Mouse (Mus musculus) mesoderm, embryonic 11.5 days (tissue): ENCODE results near the gene Gns.
A peak's percentile ranks its signal among the peaks of the same experiment; 100 is the strongest.
"Not testable (repeated sequence)": the region's sequence is repeated elsewhere in the genome, so short reads cannot be mapped to it uniquely, and the experiment has no call there.

Source experiments
- DNase-seq: peaks from one replicate; pipeline ENCODE4 v3.0.0-alpha.2; 2012; ENCODE audit warnings: low read depth, low spot score

Gene Gns

GRCm38 (mm10) chr10:121364801-121365564 is at the start of gene Gns:
TSS of gene Gns (plus strand) at chr10:121365090.
- DNase-seq = peak; percentile 90

- DNase-seq = no peak
Measured at GRCm38 (mm10) chr10:121315321-121316283, 49.3 kb upstream of the Gns start.

- DNase-seq = no peak
Measured at GRCm38 (mm10) chr10:121316361-121316760, 48.5 kb upstream of the Gns start.

DNA sequence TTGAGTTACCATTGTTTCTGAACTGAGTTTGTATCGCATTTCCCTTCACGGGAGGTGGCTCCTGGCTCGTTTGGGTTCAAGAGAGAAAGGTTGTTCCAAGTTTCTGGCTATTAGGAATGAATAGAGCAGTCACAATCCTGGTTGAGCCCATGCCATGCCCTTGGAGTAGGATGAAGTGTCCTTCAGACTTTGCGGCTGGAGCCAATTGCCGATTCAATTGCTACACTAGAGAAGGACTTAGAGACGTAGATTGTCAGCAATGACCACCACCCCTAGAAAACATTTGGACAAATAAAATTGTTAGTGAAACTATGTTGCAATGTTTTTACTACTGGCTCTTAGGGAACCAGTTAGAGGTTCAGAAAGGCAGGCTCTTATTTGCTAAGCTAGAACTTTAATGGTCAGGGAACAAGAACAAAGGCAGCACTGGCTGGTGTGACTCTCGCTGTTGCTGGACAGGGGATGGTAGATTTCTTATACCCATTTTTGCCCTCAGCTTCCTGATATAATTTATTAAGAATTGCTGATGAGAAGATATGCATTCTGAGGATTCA is 46.4 kb upstream of the Gns start:
- DNase-seq = no peak

- DNase-seq = no peak
Measured at GRCm38 (mm10) chr10:121323493-121323892, 41.4 kb upstream of the Gns start.

- no peak for DNase-seq
Measured at GRCm38 (mm10) chr10:121326167-121326566, 38.7 kb upstream of the Gns start.

DNA sequence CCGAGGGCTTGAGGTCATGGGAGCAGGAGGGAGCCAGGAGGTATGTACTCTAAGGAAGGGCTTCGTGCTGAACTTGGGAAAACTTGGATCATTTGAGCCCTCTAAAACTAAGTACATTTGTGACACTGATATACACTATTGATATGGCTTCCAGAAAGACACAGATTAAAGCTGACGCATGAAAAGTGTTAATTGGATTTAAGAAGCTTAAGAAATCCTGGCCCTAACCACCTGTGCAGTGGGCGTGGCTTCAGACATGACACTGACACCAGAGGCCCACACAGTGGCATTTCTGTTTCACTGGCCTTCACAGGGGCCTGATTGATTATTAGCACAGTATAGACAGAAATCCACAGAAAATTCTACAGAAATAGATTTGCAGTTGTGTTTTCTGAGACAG is 35.3 kb upstream of the Gns start:
- no peak for DNase-seq

GRCm38 (mm10) chr10:121330940-121331339 is 34.0 kb upstream of the Gns start:
- peak; percentile 67 for DNase-seq

DNA sequence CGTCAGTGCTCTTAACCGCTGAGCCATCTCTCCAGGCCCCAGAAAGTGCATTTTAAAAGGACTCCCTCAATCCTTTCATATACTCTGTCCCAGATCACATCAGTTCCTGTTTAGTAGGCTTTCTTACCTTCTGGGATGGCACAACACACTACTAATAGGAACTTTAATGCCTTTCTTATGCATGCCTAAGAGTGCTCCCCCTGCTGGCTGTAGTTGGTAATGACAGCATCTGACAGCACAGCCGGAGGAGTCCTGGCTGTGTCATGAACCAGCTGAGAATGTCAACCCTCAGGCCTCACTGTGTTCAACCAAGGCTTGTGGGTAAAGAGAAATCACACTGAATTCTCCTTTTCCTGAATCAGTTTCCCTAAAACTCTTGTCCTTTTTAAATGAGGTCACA is 30.3 kb upstream of the Gns start:
- peak; percentile 57 for DNase-seq

- DNase-seq = not testable (repeated sequence)
Measured at GRCm38 (mm10) chr10:121336536-121336935, 28.4 kb upstream of the Gns start.

- peak; percentile 41 for DNase-seq
Measured at GRCm38 (mm10) chr10:121340754-121341593, 23.9 kb upstream of the Gns start.

GRCm38 (mm10) chr10:121342260-121342659 is 22.6 kb upstream of the Gns start:
- DNase-seq = no peak

- DNase-seq = no peak
Measured at GRCm38 (mm10) chr10:121343867-121344266, 21.0 kb upstream of the Gns start.

GRCm38 (mm10) chr10:121349244-121349643 is 15.6 kb upstream of the Gns start:
- DNase-seq = no peak

- DNase-seq = peak; percentile 54
Measured at GRCm38 (mm10) chr10:121350357-121351065, 14.4 kb upstream of the Gns start.

DNA sequence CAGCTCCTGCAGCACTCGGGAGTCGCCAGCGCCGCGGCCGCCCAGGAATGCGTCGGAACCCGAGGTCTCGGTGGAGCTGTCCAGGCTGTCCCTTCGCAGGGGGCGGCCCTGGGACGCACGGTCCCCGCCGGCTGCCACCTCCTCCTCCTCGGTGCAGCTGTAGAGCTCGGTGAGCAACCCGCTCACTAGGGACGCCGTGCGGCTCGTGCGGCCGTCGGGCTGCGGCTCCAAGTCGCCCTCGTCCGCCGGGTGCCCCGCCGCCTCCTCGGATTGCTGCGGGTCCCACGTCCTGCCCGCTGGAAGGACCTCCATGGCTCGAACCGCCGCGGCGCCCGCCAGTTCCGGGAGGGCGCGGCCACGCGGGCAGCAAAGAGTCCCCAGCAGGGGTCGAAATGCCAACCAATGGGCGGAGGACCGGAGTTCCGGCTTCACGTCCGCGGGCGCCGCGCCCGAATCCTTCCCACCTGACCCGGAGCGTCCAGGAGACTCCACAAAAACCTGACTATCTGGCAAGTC is 13.8 kb upstream of the Gns start, which contains the start of gene Tbc1d30:
Tbc1d30 (minus strand) TSS at position 213 of the 516 bp plus-strand sequence.
- no peak for DNase-seq

DNA sequence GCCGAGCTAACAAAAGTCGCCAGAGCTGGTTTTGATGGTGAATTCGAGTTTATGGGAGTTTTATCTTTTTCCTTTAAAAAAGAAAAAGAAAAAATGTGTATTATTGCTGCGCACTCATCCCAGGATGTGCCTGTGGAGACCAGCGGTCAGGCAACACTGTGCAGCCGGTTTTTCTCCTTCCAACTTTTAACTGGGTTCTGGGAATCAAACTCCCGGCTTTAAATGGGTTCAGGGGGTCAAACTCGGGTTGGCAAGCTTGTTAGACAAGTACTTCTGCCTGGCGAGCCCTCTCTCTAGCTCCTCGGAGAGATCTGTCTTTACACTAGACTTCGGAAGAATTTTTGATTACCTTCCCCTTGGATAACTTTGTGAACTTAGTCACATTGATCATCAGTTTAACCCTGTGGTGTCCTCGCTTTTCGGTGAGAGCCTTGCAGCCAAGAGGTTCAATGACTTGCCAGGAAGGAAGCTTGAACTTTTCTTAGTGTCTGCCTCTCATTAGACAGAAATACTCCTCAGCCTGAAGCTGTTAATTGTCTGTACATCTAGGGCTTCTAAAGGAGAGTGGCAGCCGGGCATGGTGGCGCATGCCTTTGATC is 13.1 kb upstream of the Gns start:
- no peak for DNase-seq

- DNase-seq = no peak
Measured at GRCm38 (mm10) chr10:121360358-121360757, 4.5 kb upstream of the Gns start.

DNA sequence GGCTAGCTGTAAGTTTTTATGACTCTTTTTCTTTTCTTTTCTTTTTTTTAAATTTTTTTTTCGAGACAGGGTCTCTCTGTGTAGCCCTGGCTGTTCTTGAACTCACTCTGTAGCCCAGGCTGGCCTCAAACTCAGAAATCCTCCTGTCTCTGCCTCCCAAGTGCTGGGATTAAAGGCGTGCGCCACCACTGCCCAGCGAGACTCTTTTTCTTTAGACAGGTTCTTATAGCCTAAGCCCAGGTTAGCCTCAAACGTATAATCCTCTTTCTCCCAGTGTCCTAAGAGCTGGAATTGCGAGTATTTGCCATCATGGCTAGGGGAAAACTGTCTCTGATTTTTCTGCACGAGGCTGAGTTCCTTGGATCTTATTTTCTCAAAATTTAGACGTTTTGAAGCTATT is 1.7 kb upstream of the Gns start:
- DNase-seq = no peak

GRCm38 (mm10) chr10:121364306-121364705 is 584 bp upstream of the Gns start:
- no peak for DNase-seq
